Mouse (Mus musculus) kidney, embryonic 16.5 days (tissue): ENCODE measurements around the gene Mef2c. TPM values are rescaled to one million over a fixed set of nuclear protein-coding genes. Genes with fewer than 3 reads are reported as not detected.

Experiments
- ATAC-seq: fragments of 200-750 bp; cut with Nextera tagmentation; 2 replicates; pipeline ENCODE4 v1.8.0; 2017; ENCODE audit warnings: moderate TSS enrichment; ENCODE audit not compliant: low FRiP score, low TSS enrichment
- H3K27ac ChIP-seq: fragments of 300-500 bp; sonication (generic); 2 replicates; pipeline ENCODE4 v1.5.1; 2014; ENCODE audit warnings: low read length
- H3K27me3 ChIP-seq: fragments of 300-500 bp; sonication (generic); 2 replicates; pipeline ENCODE4 v1.6.1; 2014; ENCODE audit warnings: low read length, control low read depth, mixed read lengths; ENCODE audit not compliant: insufficient read depth
- H3K36me3 ChIP-seq: fragments of 300-500 bp; sonication (generic); 2 replicates; pipeline ENCODE4 v1.6.1; 2014; ENCODE audit warnings: low read length, control low read depth, mixed read lengths; ENCODE audit not compliant: insufficient read depth
- H3K4me1 ChIP-seq: fragments of 300-500 bp; sonication (generic); 2 replicates; pipeline ENCODE4 v1.6.1; 2014; ENCODE audit warnings: low read length, control low read depth, mixed read lengths; ENCODE audit not compliant: insufficient read depth
- H3K4me2 ChIP-seq: fragments of 300-500 bp; sonication (generic); replicated peaks from 2 replicates; pipeline ENCODE4 v1.6.1; 2014; ENCODE audit warnings: low read depth, low read length
- H3K4me3 ChIP-seq: fragments of 300-500 bp; sonication (generic); 2 replicates; pipeline ENCODE4 v1.5.1; 2014; ENCODE audit warnings: mild to moderate bottlenecking, low read length
- H3K9ac ChIP-seq: fragments of 300-500 bp; sonication (generic); replicated peaks from 2 replicates; pipeline ENCODE4 v1.6.1; 2014; ENCODE audit warnings: low read length
- H3K9me3 ChIP-seq: fragments of 300-500 bp; sonication (generic); 2 replicates; pipeline ENCODE4 v1.6.1; 2016; ENCODE audit warnings: low read length, control low read depth
- WGBS: fragments of 180-500 bp; shearing (Covaris S2); extraction: QIAGEN DNeasy Blood & Tissue Kit; methylation state at CpG from one replicate; pipeline ENCODE4 v1.1.7; 2014; 5-methylcytosine and 5-hydroxymethylcytosine counted together
- polyA plus RNA-seq: library from polyadenylated mRNA; unstranded; fragments of >200 nt; fragmentation: Nextera tagmentation; extraction: Ambion mirVana; gene quantifications from 2 replicates; pipeline ENCODE4 v1.2.1, GENCODE M21; 2015

Mef2c gene
- polyA plus RNA-seq, 1 experiment from 2014 or later: 54.9 TPM

- H3K4me3 ChIP-seq: no peak overlapping the region
- no peaks in the 10 kb centered on the region for H3K27me3 ChIP-seq
- no peaks in the 10 kb centered on the region for H3K4me1 ChIP-seq
- no peak for ATAC-seq
- no peak overlapping the region for H3K9ac ChIP-seq
- H3K36me3 ChIP-seq: no peaks in the 10 kb centered on the region
- WGBS: 84% methylated on average over 4 of the region's 4 CpGs
- H3K27ac ChIP-seq: no peak overlapping the region
- no peak overlapping the region for H3K4me2 ChIP-seq
- H3K9me3 ChIP-seq: no peaks in the 10 kb centered on the region
Observed at GRCm38 (mm10) chr13:83484215-83484614, 19.6 kb upstream of the Mef2c start.

GRCm38 (mm10) chr13:83484721-83485369, 19.0 kb upstream of the Mef2c start:
- ATAC-seq: no peak
- no peaks in the 10 kb centered on the region for H3K27me3 ChIP-seq
- 61% methylated on average over 7 of the region's 7 CpGs for WGBS
- no peak overlapping the region for H3K4me3 ChIP-seq
- no peak overlapping the region for H3K9ac ChIP-seq
- no peaks in the 10 kb centered on the region for H3K9me3 ChIP-seq
- H3K36me3 ChIP-seq: no peaks in the 10 kb centered on the region
- H3K4me1 ChIP-seq: no peaks in the 10 kb centered on the region
- no peak overlapping the region for H3K4me2 ChIP-seq
- H3K27ac ChIP-seq: no peak overlapping the region

GRCm38 (mm10) chr13:83492051-83492450, 11.8 kb upstream of the Mef2c start:
- Histone ChIP-seq H3K9me3 (no peaks in the 10 kb centered on the region), H3K9ac (no peak overlapping the region), H3K36me3 (no peaks in the 10 kb centered on the region), H3K4me2 (no peak overlapping the region), H3K27me3 (no peaks in the 10 kb centered on the region), H3K4me1 (no peaks in the 10 kb centered on the region), H3K4me3 (no peak overlapping the region), H3K27ac (no peak overlapping the region)
- no peak for ATAC-seq
- 76% methylated on average over 3 of the region's 3 CpGs for WGBS

GRCm38 (mm10) chr13:83497708-83498107, 6.1 kb upstream of the Mef2c start:
- Histone ChIP-seq H3K9me3 (no peaks in the 10 kb centered on the region), H3K4me1 (no peaks in the 10 kb centered on the region)

GRCm38 (mm10) chr13:83499526-83499925, 4.3 kb upstream of the Mef2c start:
- Histone ChIP-seq H3K4me2 (no peak overlapping the region), H3K27ac (no peak overlapping the region), H3K4me1 (no peaks in the 10 kb centered on the region), H3K27me3 (no peaks in the 10 kb centered on the region), H3K36me3 (no peaks in the 10 kb centered on the region), H3K9me3 (no peaks in the 10 kb centered on the region), H3K4me3 (no peak overlapping the region), H3K9ac (no peak overlapping the region)
- ATAC-seq: no peak
- WGBS: 72% methylated on average over 4 of the region's 4 CpGs

More at GRCm38 (mm10) chr13:83497708-83498107, 6.1 kb upstream of the Mef2c start:
- Histone ChIP-seq H3K36me3 (no peaks in the 10 kb centered on the region), H3K27ac (no peak overlapping the region), H3K4me2 (no peak overlapping the region), H3K4me3 (no peak overlapping the region), H3K27me3 (no peaks in the 10 kb centered on the region), H3K9ac (no peak overlapping the region)
- ATAC-seq: no peak
- 96% methylated on average over 3 of the region's 3 CpGs for WGBS

GRCm38 (mm10) chr13:83507687-83508086, 3.9 kb downstream of the Mef2c start:
- WGBS: 89% methylated on average over 1 of the region's 1 CpGs
- Histone ChIP-seq H3K9ac (no peak overlapping the region), H3K9me3 (no peaks in the 10 kb centered on the region), H3K27me3 (no peaks in the 10 kb centered on the region), H3K4me1 (no peaks in the 10 kb centered on the region), H3K4me3 (no peak overlapping the region), H3K27ac (no peak overlapping the region), H3K36me3 (no peaks in the 10 kb centered on the region), H3K4me2 (no peak overlapping the region)
- no peak for ATAC-seq

- 45% methylated on average over 4 of the region's 4 CpGs for WGBS
- no peak overlapping the region for H3K27ac ChIP-seq
- H3K4me3 ChIP-seq: no peak overlapping the region
- H3K36me3 ChIP-seq: no peaks in the 10 kb centered on the region
- no peak overlapping the region for H3K9ac ChIP-seq
- no peaks in the 10 kb centered on the region for H3K27me3 ChIP-seq
- no peak overlapping the region for H3K4me2 ChIP-seq
- H3K4me1 ChIP-seq: no peaks in the 10 kb centered on the region
- ATAC-seq: no peak
- no peaks in the 10 kb centered on the region for H3K9me3 ChIP-seq
Observed at GRCm38 (mm10) chr13:83515013-83515547, 11.2 kb downstream of the Mef2c start.

GRCm38 (mm10) chr13:83517660-83518609, 14.1 kb downstream of the Mef2c start:
- under 1% methylated on average over 27 of the region's 27 CpGs for WGBS
- peak; percentile 96 for ATAC-seq
- Histone ChIP-seq H3K27me3 (no peaks in the 10 kb centered on the region), H3K9ac (peak overlapping the region; percentile 64), H3K4me2 (peak overlapping the region; percentile 84), H3K4me3 (peak overlapping the region; percentile 54), H3K4me1 (no peaks in the 10 kb centered on the region), H3K9me3 (no peaks in the 10 kb centered on the region), H3K27ac (peak overlapping the region; percentile 53; the same call in 1 of the 2 replicates), H3K36me3 (no peaks in the 10 kb centered on the region)

GRCm38 (mm10) chr13:83520807-83521206, 17.0 kb downstream of the Mef2c start:
- WGBS: 69% methylated on average over 4 of the region's 4 CpGs
- Histone ChIP-seq H3K27me3 (no peaks in the 10 kb centered on the region), H3K9me3 (no peaks in the 10 kb centered on the region), H3K36me3 (no peaks in the 10 kb centered on the region), H3K27ac (no peak overlapping the region), H3K4me2 (no peak overlapping the region), H3K9ac (no peak overlapping the region), H3K4me1 (peaks cover 3% of the 10 kb centered on the region; the same call in 1 of the 2 replicates), H3K4me3 (no peak overlapping the region)
- no peak for ATAC-seq
